Mouse (Mus musculus): ENCODE data around the gene Rasal2. TPM values are rescaled to one million over a fixed set of nuclear protein-coding genes. Genes with fewer than 3 reads are reported as not detected.
A peak's percentile ranks its signal among the peaks of the same experiment; 100 is the strongest.

Rasal2 gene
- polyA plus RNA-seq, 1 experiment from 2014 or later, result 16.6 TPM

DNA sequence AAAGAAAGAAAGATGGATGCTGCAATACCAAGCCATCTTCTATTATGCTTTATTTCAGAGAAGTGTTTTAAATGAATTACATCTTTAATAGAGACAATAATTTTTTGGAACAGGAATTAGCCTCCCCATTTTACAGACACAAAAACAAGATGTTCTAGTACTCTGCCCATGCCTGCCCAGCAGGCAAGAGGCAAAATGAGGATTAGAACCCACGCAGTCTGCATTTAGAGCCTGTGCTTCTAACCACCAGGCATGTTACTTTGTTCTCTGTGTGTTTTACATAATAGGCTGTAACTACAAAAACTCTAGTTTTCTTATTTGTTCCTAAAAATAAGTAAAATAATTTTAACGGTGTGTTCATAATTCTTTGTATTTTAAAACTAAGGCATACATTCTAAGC lies 178.9 kb downstream of the Rasal2 start:
- no peaks in the 10 kb centered on the region for H3K27me3 ChIP-seq
- in situ Hi-C loops (cut with MboI; ENCODE audit: low pct_unique_long_range_greater_than_20kb), result no loop called here
- TF ChIP-seq CTCF (IDR thresholded peaks at IDR 0.05), result no peak
- DNase-seq (ENCODE audit: low read depth, low spot score) (no peak), ATAC-seq (no peak)
- ChIA-PET POLR2A (no interaction called here), CTCF (interaction anchor here (1.1 to 1.8 kb wide), 2 partner anchors 37 to 48 kb away, joined by 3 to 4 read pairs; no protein-coding TSS in a partner anchor)

DNA sequence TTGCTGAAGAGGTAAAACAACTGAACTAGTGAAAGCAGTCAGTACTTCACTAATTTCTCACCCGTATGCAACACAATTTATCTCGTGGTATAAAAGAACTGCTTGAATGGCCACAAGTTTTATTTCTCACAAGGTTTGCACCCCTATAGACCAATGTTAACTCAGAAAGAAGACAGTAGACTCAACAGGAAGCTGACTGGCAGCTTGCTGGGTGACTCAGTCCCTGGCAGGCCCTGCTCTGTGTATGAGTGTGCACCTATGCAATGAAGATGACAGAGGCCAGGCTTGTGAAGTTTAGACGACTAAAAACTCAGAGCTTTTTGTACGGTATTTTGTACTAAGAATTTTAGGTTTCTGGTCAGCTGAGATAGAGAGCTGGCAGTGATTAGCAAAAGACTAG lies 180.0 kb downstream of the Rasal2 start:
- DNase-seq (ENCODE audit: low read depth, low spot score) (no peak), ATAC-seq (peak; percentile 71)
- ChIA-PET CTCF (interaction anchor here (1.1 to 1.8 kb wide), 2 partner anchors 38 to 49 kb away, joined by 3 to 4 read pairs; no protein-coding TSS in a partner anchor), POLR2A (no interaction called here)
- no peaks in the 10 kb centered on the region for H3K27me3 ChIP-seq
- in situ Hi-C loops (cut with MboI; ENCODE audit: low pct_unique_long_range_greater_than_20kb), result no loop called here
- TF ChIP-seq CTCF (IDR thresholded peaks at IDR 0.05), result no peak

DNA sequence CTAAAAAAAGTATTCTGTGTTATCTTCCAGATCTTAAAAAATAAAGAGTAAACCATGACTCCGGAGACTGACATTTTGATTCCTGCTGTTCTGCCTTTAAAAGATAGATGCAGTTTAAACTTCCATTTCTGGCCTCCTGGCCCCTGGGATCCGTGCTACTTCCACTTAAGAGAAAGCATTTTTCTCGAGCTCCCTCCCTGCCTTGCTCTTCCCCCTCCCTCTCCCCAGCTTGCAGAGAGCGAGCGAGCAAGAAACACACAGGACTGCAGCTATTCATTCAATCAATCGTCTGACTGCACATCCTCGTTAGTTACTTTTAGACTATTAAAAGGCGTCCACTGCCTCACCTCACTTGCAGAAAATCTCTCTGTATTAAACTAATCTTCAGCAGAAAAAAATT lies 181.4 kb downstream of the Rasal2 start:
- ChIA-PET POLR2A (no interaction called here), CTCF (interaction anchor here (1.2 kb wide), 1 partner anchor 9 kb away, joined by 3 read pairs; no protein-coding TSS in a partner anchor)
- no peak for ATAC-seq
- in situ Hi-C loops (cut with MboI; ENCODE audit: low pct_unique_long_range_greater_than_20kb), result no loop called here
- no peak for DNase-seq (ENCODE audit: low read depth, low spot score)
- no peaks in the 10 kb centered on the region for H3K27me3 ChIP-seq
- TF ChIP-seq CTCF (IDR thresholded peaks at IDR 0.05), result no peak

DNA sequence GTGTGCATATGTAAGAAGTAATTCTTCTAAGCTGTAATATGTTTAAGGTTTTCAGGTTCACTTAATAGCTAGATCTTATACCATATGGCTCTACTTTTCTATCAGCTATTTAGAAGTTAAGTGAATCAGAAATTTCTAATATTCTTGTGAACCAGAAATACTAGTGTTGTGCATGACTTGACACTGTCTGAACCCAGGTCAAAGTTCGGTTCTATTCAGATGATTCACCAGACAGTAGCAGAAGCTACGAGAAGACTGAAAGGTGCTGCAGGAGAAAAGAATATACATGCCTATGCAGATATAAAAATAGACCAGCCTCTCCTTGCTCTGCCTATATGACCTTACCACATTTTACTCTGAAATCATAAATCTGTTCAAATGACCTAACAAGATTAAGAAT lies 182.0 kb downstream of the Rasal2 start:
- ATAC-seq (no peak), DNase-seq (ENCODE audit: low read depth, low spot score) (no peak)
- no peak for TF ChIP-seq CTCF (IDR thresholded peaks at IDR 0.05)
- in situ Hi-C loops (cut with MboI; ENCODE audit: low pct_unique_long_range_greater_than_20kb), result no loop called here
- POLR2A ChIA-PET, result no interaction called here
- no peaks in the 10 kb centered on the region for H3K27me3 ChIP-seq
- CTCF ChIA-PET, result interaction anchor here (1.2 kb wide), 1 partner anchor 9 kb away, joined by 3 read pairs; no protein-coding TSS in a partner anchor

GRCm38 (mm10) chr1:157225013-157225412 lies 187.4 kb downstream of the Rasal2 start:
- DNase-seq (ENCODE audit: low read depth, low spot score) (no peak), ATAC-seq (no peak)
- in situ Hi-C loops (cut with MboI; ENCODE audit: low pct_unique_long_range_greater_than_20kb), result no loop called here
- no peaks in the 10 kb centered on the region for H3K27me3 ChIP-seq
- no peak for TF ChIP-seq CTCF (IDR thresholded peaks at IDR 0.05)
- CTCF ChIA-PET, result no interaction called here
- POLR2A ChIA-PET, result no interaction called here

- in situ Hi-C loops (cut with MboI; ENCODE audit: low pct_unique_long_range_greater_than_20kb), result no loop called here
- no peaks in the 10 kb centered on the region for H3K27me3 ChIP-seq
- ChIA-PET POLR2A (no interaction called here), CTCF (interaction anchor here (1.5 kb wide), 1 partner anchor 10 kb away, joined by 3 read pairs; no protein-coding TSS in a partner anchor)
- DNase-seq (ENCODE audit: low read depth, low spot score) (no peak), ATAC-seq (no peak)
- TF ChIP-seq CTCF (IDR thresholded peaks at IDR 0.05), result no peak
Observed at GRCm38 (mm10) chr1:157220910-157221309, 191.5 kb downstream of the Rasal2 start.

DNA sequence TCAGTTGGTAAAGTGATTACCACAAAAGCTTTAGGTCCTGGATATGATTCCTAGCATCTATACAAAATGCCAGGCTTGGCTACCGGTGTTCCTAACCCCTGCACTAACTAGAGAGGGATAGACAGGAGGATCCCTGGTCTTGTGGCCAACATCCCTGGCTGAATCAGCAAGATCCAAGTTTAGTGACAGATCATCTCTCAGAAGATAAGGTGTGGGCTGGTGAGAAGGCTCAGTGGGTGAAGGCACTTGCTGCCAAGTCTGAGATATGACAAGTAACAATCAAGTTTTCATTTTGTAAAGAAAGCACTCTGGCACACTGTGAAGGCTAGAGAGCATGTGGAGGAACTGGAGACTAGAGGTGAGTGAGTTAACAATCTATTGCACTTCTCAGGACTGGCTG lies 191.9 kb downstream of the Rasal2 start:
- TF ChIP-seq CTCF (IDR thresholded peaks at IDR 0.05), result no peak
- POLR2A ChIA-PET, result no interaction called here
- in situ Hi-C loops (cut with MboI; ENCODE audit: low pct_unique_long_range_greater_than_20kb), result no loop called here
- H3K27me3 ChIP-seq, result no peaks in the 10 kb centered on the region
- DNase-seq (ENCODE audit: low read depth, low spot score) (no peak), ATAC-seq (no peak)
- CTCF ChIA-PET, result interaction anchor here (1.0 kb wide), 1 partner anchor 34 kb away, joined by 3 read pairs; no protein-coding TSS in a partner anchor

GRCm38 (mm10) chr1:157208754-157209153 lies 203.6 kb downstream of the Rasal2 start:
- no peak for ATAC-seq
- POLR2A ChIA-PET, result interaction anchor here (0.5 kb wide), 1 partner anchor 21 kb away, joined by 4 read pairs; no protein-coding TSS in a partner anchor
- DNase-seq (ENCODE audit: low read depth, low spot score), result no peak

GRCm38 (mm10) chr1:157205685-157206084 lies 206.7 kb downstream of the Rasal2 start:
- DNase-seq (ENCODE audit: low read depth, low spot score) (no peak), ATAC-seq (no peak)
- POLR2A ChIA-PET, result no interaction called here
- in situ Hi-C loops (cut with MboI; ENCODE audit: low pct_unique_long_range_greater_than_20kb), result no loop called here
- CTCF ChIA-PET, result interaction anchor here (0.8 kb wide), 1 partner anchor 47 kb away, joined by 3 read pairs; no protein-coding TSS in a partner anchor
- no peak for TF ChIP-seq CTCF (IDR thresholded peaks at IDR 0.05)
- no peaks in the 10 kb centered on the region for H3K27me3 ChIP-seq

More at GRCm38 (mm10) chr1:157208754-157209153, 203.6 kb downstream of the Rasal2 start:
- H3K27me3 ChIP-seq, result no peaks in the 10 kb centered on the region
- no peak for TF ChIP-seq CTCF (IDR thresholded peaks at IDR 0.05)
- CTCF ChIA-PET, result no interaction called here
- in situ Hi-C loops (cut with MboI; ENCODE audit: low pct_unique_long_range_greater_than_20kb), result no loop called here

GRCm38 (mm10) chr1:157183043-157183442 lies 229.4 kb downstream of the Rasal2 start:
- in situ Hi-C loops (cut with MboI; ENCODE audit: low pct_unique_long_range_greater_than_20kb), result no loop called here
- no peaks in the 10 kb centered on the region for H3K27me3 ChIP-seq
- TF ChIP-seq CTCF (IDR thresholded peaks at IDR 0.05), result no peak
- ATAC-seq (no peak), DNase-seq (ENCODE audit: low read depth, low spot score) (no peak)
- CTCF ChIA-PET, result no interaction called here
- POLR2A ChIA-PET, result no interaction called here

DNA sequence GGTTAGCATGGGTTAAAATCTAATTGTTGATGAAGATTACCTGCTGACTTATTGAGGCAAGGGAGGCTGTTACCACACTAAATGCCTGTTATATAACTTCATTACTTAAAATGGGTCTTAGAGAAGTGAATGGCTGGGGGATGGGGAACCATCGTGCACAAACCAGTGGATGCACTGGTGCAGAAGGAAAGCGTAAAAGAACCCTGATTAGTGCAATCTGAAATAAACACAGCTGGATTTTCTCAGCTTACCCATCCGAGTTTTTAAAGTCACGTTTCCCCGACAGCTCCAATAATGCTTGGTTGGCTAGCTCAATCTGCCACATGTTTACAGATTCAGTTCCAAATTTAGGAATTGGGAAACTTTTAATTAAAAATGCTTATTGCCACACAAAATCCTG lies 230.0 kb downstream of the Rasal2 start:
- DNase-seq (ENCODE audit: low read depth, low spot score), result no peak
- TF ChIP-seq CTCF (IDR thresholded peaks at IDR 0.05), result no peak
- ATAC-seq, result no peak
- in situ Hi-C loops (cut with MboI; ENCODE audit: low pct_unique_long_range_greater_than_20kb), result no loop called here
- ChIA-PET CTCF (no interaction called here), POLR2A (no interaction called here)
- no peaks in the 10 kb centered on the region for H3K27me3 ChIP-seq

DNA sequence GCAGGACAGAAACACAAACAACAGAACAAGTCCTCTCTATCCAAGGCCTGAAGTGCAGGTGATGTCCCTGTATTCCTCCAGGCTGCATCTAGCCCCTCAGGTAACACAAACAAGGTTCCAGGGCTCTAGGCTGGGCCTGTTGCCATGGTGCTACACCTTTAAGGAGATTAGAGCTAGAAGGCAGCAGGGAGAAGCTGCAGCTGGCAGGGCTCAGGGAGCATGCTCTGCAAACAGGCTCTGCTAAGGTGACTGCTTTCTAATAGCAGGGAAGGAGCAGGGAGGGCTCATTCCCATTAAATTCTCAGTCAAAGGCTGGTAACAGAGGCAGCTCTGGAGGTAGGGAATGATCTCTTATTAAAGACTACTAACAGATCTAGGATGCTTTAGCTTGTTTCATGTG lies 231.3 kb downstream of the Rasal2 start:
- in situ Hi-C loops (cut with MboI; ENCODE audit: low pct_unique_long_range_greater_than_20kb), result no loop called here
- DNase-seq (ENCODE audit: low read depth, low spot score) (no peak), ATAC-seq (no peak)
- TF ChIP-seq CTCF (IDR thresholded peaks at IDR 0.05), result no peak
- H3K27me3 ChIP-seq, result no peaks in the 10 kb centered on the region
- CTCF ChIA-PET, result no interaction called here
- POLR2A ChIA-PET, result no interaction called here

All from Patski (cell line).